Mouse (Mus musculus): ENCODE results near the gene Tex14. TPM values are rescaled to one million over a fixed set of nuclear protein-coding genes. Genes with fewer than 3 reads are reported as not detected.
A peak's percentile ranks its signal among the peaks of the same experiment; 100 is the strongest.

Gene Tex14
- total and polyA plus RNA-seq, 3 experiments: 0.42 TPM; not detected in 1

GRCm38 (mm10) chr11:87527364-87527763 is 122.5 kb downstream of the Tex14 start:
- Histone ChIP-seq H3K27me3 (ENCODE audit: control insufficient read depth in 1 of 2, insufficient read depth in 2 of 2, low read length in 2 of 2) (no peaks in the 10 kb centered on the region), H3K9me3 (replicated peaks; ENCODE audit: insufficient read depth, low read length) (no peaks in the 10 kb centered on the region), H3K4me3 (ENCODE audit: control insufficient read depth in 1 of 2, insufficient read depth in 1 of 2, low read depth in 2 of 2, low read length in 2 of 2) (no peak overlapping the region), H3K4me1 (ENCODE audit: control insufficient read depth in 1 of 2, insufficient read depth in 2 of 2, low read length in 2 of 2) (peaks cover 10 to 24% of the 10 kb centered on the region in 2 experiments), H3K27ac (ENCODE audit: control insufficient read depth, low read depth, low read length) (no peak overlapping the region), H3K9ac (ENCODE audit: control insufficient read depth, low read depth, low read length, poor library complexity, severe bottlenecking) (no peak overlapping the region), H3K79me2 (ENCODE audit: control insufficient read depth, insufficient read depth, low read length, poor library complexity) (no peaks in the 10 kb centered on the region), H3K36me3 (ENCODE audit: control insufficient read depth in 1 of 2, insufficient read depth in 2 of 2, low read length in 2 of 2) (peaks cover 0 to 25% of the 10 kb centered on the region in 2 experiments; a peak in 2 of 4 replicates)
- peak; percentile 80 for DNase-seq (ENCODE audit: low read depth, low spot score)
- peak; percentile 35; the same call in 1 of the 2 replicates for TF ChIP-seq ETS1 (IDR thresholded peaks at IDR 0.05; ENCODE audit: low read depth, low read length)
- no peak for TF ChIP-seq POLR2A (IDR thresholded peaks at IDR 0.05; ENCODE audit: control insufficient read depth in 1 of 2, insufficient read depth in 1 of 2, low read depth in 1 of 2, low read length in 2 of 2, poor library complexity in 1 of 2)
- no peak for TF ChIP-seq GATA1 (IDR thresholded peaks at IDR 0.05; ENCODE audit: low read depth, low read length)
- TF ChIP-seq RAD21 (IDR thresholded peaks at IDR 0.05; ENCODE audit: low read depth, low read length): no peak
- 0 out of 2 replicates have a peak, but pooled peaks have one; percentile 26 for TF ChIP-seq MXI1 (IDR thresholded peaks at IDR 0.05; ENCODE audit: low read depth, low read length)
- TF ChIP-seq ZMIZ1 (IDR thresholded peaks at IDR 0.05; ENCODE audit: low read depth, low read length): no peak
- TF ChIP-seq MYC (IDR thresholded peaks at IDR 0.05; ENCODE audit: low read depth, low read length): peak; percentile 87
- peak; percentile 94 for TF ChIP-seq ZNF384 (IDR thresholded peaks at IDR 0.05; ENCODE audit: low read depth, low read length)
- TF ChIP-seq MAZ (IDR thresholded peaks at IDR 0.05; ENCODE audit: low read depth, low read length): 0 out of 2 replicates have a peak, but pooled peaks have one; percentile 50
- no peak for TF ChIP-seq ZC3H11A (IDR thresholded peaks at IDR 0.05; ENCODE audit: low read depth, low read length)
- TF ChIP-seq CHD2 (IDR thresholded peaks at IDR 0.05; ENCODE audit: low read length): no peak
- peak; percentile 33; the same call in 1 of the 2 replicates for TF ChIP-seq ELF1 (IDR thresholded peaks at IDR 0.05; ENCODE audit: low read depth, low read length)
- TF ChIP-seq SIN3A (IDR thresholded peaks at IDR 0.05; ENCODE audit: low read length): peak; percentile 34
- TF ChIP-seq NRF1 (IDR thresholded peaks at IDR 0.05; ENCODE audit: insufficient read depth, low read depth, low read length, poor library complexity, severe bottlenecking): no peak
- TF ChIP-seq JUND (IDR thresholded peaks at IDR 0.05; ENCODE audit: low read depth, low read length): no peak
- TF ChIP-seq E2F4 (IDR thresholded peaks at IDR 0.05; ENCODE audit: borderline replicate concordance, low read depth, low read length): no peak
- TF ChIP-seq NELFE (IDR thresholded peaks at IDR 0.05; ENCODE audit: low read depth, low read length): no peak
- TF ChIP-seq MAFK (IDR thresholded peaks at IDR 0.05; ENCODE audit: borderline replicate concordance, low read depth, low read length): no peak
- no peak for TF ChIP-seq POLR2AphosphoS5 (IDR thresholded peaks at IDR 0.05; ENCODE audit: borderline replicate concordance, low read depth, low read length)
- no peak for TF ChIP-seq BHLHE40 (IDR thresholded peaks at IDR 0.05; ENCODE audit: borderline replicate concordance, low read depth, low read length)
- TF ChIP-seq CHD1 (IDR thresholded peaks at IDR 0.05; ENCODE audit: low read depth, low read length): no peak
- no peak for TF ChIP-seq SMC3 (IDR thresholded peaks at IDR 0.05; ENCODE audit: low read depth, low read length)
- peak; percentile 18; the same call in 1 of the 2 replicates for TF ChIP-seq ZKSCAN1 (IDR thresholded peaks at IDR 0.05; ENCODE audit: low read depth, low read length)
- TF ChIP-seq KAT2A (conservative IDR thresholded peaks at IDR 0.05; ENCODE audit: low read depth, low read length): no peak
- TF ChIP-seq EP300 (IDR thresholded peaks at IDR 0.05; ENCODE audit: low read depth in 1 of 2, low read length in 2 of 2): peak; percentile 28 to 74; a peak in 3 of 4 replicates
- peak; percentile 63; the same call in 1 of the 2 replicates for TF ChIP-seq MAX (IDR thresholded peaks at IDR 0.05; ENCODE audit: low read length)
